Mouse (Mus musculus): Measurements from ENCODE around the gene Tmem206. TPM values are rescaled to one million over a fixed set of nuclear protein-coding genes. Genes with fewer than 3 reads are reported as not detected.

The Tmem206 gene
- total RNA-seq, 2 experiments from 2014 or later, result 9.3 to 9.4 TPM

- intact Hi-C loops (cut with DNase I), result no loop called here
- no peak for DNase-seq (ENCODE audit: extremely low spot score in 1 of 2, low spot score in 2 of 2)
- H3K4me3 ChIP-seq, result no peak overlapping the region
- no peak overlapping the region for H3K27ac ChIP-seq
- no peak for TF ChIP-seq CTCF (IDR thresholded peaks at IDR 0.05)
These were observed 31.5 kb upstream of the Tmem206 start for GRCm38 (mm10) chr1:191293996-191294795.

GRCm38 (mm10) chr1:191295784-191296183 lies 29.9 kb upstream of the Tmem206 start:
- Histone ChIP-seq H3K4me3 (no peak overlapping the region), H3K27ac (no peak overlapping the region)
- intact Hi-C loops (cut with DNase I), result no loop called here
- no peak for TF ChIP-seq CTCF (IDR thresholded peaks at IDR 0.05)
- DNase-seq (ENCODE audit: extremely low spot score in 1 of 2, low spot score in 2 of 2), result no peak

- no peak overlapping the region for H3K27ac ChIP-seq
- intact Hi-C loops (cut with DNase I), result no loop called here
- no peak for TF ChIP-seq CTCF (IDR thresholded peaks at IDR 0.05)
- H3K4me3 ChIP-seq, result no peak overlapping the region
- no peak for DNase-seq (ENCODE audit: extremely low spot score in 1 of 2, low spot score in 2 of 2)
These were observed 29.3 kb upstream of the Tmem206 start for GRCm38 (mm10) chr1:191296445-191296844.

- intact Hi-C loops (cut with DNase I), result no loop called here
- DNase-seq (ENCODE audit: extremely low spot score in 1 of 2, low spot score in 2 of 2), result no peak
- TF ChIP-seq CTCF (IDR thresholded peaks at IDR 0.05), result no peak
- Histone ChIP-seq H3K4me3 (no peak overlapping the region), H3K27ac (no peak overlapping the region)
These were observed 27.4 kb upstream of the Tmem206 start for GRCm38 (mm10) chr1:191298304-191298703.

- intact Hi-C loops (cut with DNase I), result no loop called here
- TF ChIP-seq CTCF (IDR thresholded peaks at IDR 0.05), result peak; percentile 70
- peak; percentile 34 to 37 for DNase-seq (ENCODE audit: extremely low spot score in 1 of 2, low spot score in 2 of 2)
- Histone ChIP-seq H3K27ac (no peak overlapping the region), H3K4me3 (no peak overlapping the region)
These were observed 26.3 kb upstream of the Tmem206 start for GRCm38 (mm10) chr1:191299215-191299942.

GRCm38 (mm10) chr1:191301903-191302302 lies 23.8 kb upstream of the Tmem206 start:
- no peak for DNase-seq (ENCODE audit: extremely low spot score in 1 of 2, low spot score in 2 of 2)
- no peak for TF ChIP-seq CTCF (IDR thresholded peaks at IDR 0.05)
- H3K4me3 ChIP-seq, result no peak overlapping the region
- no peak overlapping the region for H3K27ac ChIP-seq
- intact Hi-C loops (cut with DNase I), result no loop called here

- no peak for TF ChIP-seq CTCF (IDR thresholded peaks at IDR 0.05)
- no peak overlapping the region for H3K4me3 ChIP-seq
- no peak for DNase-seq (ENCODE audit: extremely low spot score in 1 of 2, low spot score in 2 of 2)
- H3K27ac ChIP-seq, result no peak overlapping the region
- intact Hi-C loops (cut with DNase I), result no loop called here
These were observed 22.0 kb upstream of the Tmem206 start for GRCm38 (mm10) chr1:191303736-191304135.

- no peak for TF ChIP-seq CTCF (IDR thresholded peaks at IDR 0.05)
- H3K27ac ChIP-seq, result no peak overlapping the region
- DNase-seq (ENCODE audit: extremely low spot score in 1 of 2, low spot score in 2 of 2), result no peak
- intact Hi-C loops (cut with DNase I), result no loop called here
- no peak overlapping the region for H3K4me3 ChIP-seq
These were observed 21.5 kb upstream of the Tmem206 start for GRCm38 (mm10) chr1:191304216-191304615.

- DNase-seq (ENCODE audit: extremely low spot score in 1 of 2, low spot score in 2 of 2), result no peak
- intact Hi-C loops (cut with DNase I), result no loop called here
- Histone ChIP-seq H3K27ac (no peak overlapping the region), H3K4me3 (no peak overlapping the region)
- peak; percentile 32 for TF ChIP-seq CTCF (IDR thresholded peaks at IDR 0.05)
These were observed 20.1 kb upstream of the Tmem206 start for GRCm38 (mm10) chr1:191305610-191306009.

GRCm38 (mm10) chr1:191306316-191306715 lies 19.4 kb upstream of the Tmem206 start:
- intact Hi-C loops (cut with DNase I), result no loop called here
- H3K4me3 ChIP-seq, result no peak overlapping the region
- no peak for DNase-seq (ENCODE audit: extremely low spot score in 1 of 2, low spot score in 2 of 2)
- no peak overlapping the region for H3K27ac ChIP-seq
- no peak; the same call in none of the 2 replicates for TF ChIP-seq CTCF (IDR thresholded peaks at IDR 0.05)

GRCm38 (mm10) chr1:191307766-191308455 lies 17.8 kb upstream of the Tmem206 start:
- TF ChIP-seq CTCF (IDR thresholded peaks at IDR 0.05), result peak; percentile 34
- intact Hi-C loops (cut with DNase I), result no loop called here
- H3K27ac ChIP-seq, result no peak overlapping the region
- DNase-seq (ENCODE audit: extremely low spot score in 1 of 2, low spot score in 2 of 2), result no peak
- H3K4me3 ChIP-seq, result no peak overlapping the region

Data from left cerebral cortex, adult 2 months (tissue).